Mouse (Mus musculus) thymus, postnatal 14 days (tissue): Measurements from ENCODE around the gene Gm973.

Source experiments
- DNase-seq: peaks from one replicate; pipeline ENCODE4 v3.0.0; 2021

Gm973 gene

GRCm38 (mm10) chr1:59548486-59548885, 32.4 kb downstream of the Gm973 start:
- no peak for DNase-seq

- DNase-seq: no peak
These were observed 33.1 kb downstream of the Gm973 start for GRCm38 (mm10) chr1:59549036-59549675.

DNA sequence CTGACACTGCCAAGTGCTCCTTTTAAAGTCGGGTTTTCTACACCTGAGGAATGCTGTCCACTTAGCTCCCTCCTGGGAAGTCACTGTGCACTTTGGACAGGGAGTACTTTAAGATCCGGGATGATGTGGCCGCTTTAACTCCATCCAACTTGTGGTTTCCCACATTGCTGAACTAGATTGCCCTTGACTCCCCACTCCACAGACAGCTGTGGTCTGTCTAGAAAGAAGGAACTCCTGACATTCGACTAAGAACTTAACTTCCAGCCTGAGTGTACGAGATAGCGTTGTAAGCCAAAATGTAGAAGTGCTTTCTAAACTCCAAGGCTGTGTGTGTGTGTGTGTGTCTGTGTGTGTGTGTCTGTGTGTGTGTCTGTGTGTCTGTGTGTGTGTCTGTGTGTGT, 34.2 kb downstream of the Gm973 start:
- DNase-seq: no peak

DNA sequence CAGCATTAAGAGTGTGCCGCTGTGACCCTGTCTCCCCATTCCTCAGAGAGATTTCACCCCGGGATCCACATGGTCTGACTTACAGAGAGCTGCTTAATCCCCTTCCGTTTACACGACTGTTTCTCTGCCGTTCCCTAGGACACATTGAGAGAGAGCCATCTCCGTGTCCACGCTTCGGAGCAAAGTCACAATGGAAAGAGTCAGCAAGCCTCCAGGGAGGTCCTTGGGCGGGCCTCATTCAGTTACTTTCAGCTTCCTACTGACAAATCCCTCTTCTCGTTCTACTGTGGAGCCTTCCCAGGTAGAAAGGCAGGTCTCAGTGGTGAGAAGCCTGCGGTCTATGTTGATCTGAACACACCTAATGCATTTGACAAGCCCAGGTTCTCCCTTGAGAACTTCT, 34.9 kb downstream of the Gm973 start:
- no peak for DNase-seq

DNA sequence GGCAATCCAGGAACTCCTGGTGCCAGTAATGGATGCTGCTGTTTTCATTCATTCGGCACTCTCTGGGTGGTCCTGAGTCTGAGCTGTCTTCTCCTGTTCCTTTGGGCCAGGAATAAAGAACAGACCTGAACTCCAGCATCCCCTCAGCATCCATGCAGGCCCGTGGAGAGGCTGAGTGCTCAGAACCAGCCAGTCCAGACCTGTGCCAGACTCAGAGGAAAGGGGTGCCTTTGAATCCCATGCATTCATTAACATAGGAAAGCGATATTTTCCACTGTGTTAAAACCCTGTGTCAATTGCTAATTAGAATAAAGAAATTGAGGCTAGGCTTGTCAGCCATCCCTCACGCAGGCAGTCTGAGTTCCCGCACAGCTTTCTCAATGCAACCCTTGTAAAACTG, 37.6 kb downstream of the Gm973 start:
- no peak for DNase-seq

GRCm38 (mm10) chr1:59563581-59563980, 47.5 kb downstream of the Gm973 start:
- no peak for DNase-seq

GRCm38 (mm10) chr1:59565804-59566203, 49.7 kb downstream of the Gm973 start:
- DNase-seq: no peak

GRCm38 (mm10) chr1:59566281-59566680, 50.2 kb downstream of the Gm973 start:
- no peak for DNase-seq

DNA sequence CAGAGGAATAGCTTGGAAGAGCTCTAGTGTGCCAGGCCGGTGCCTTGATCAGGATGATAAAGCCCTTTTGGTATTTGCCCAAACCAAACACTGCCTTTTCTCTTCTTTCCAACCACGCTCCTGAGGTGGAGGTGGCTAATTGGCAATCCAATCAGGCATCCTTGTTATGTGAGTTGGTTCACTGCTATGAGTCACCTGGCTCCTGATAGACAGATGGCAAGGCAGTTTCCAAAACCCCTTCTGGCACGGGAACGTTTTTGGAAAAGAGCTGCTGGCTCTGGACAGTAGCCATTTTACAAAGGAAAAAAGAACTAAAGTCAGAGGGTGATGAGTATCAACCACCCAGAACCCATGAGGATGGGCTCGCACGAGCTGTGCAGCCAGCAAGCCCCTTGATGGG, 50.9 kb downstream of the Gm973 start:
- no peak for DNase-seq

GRCm38 (mm10) chr1:59567521-59567920, 51.5 kb downstream of the Gm973 start:
- DNase-seq: no peak

GRCm38 (mm10) chr1:59568283-59568682, 52.2 kb downstream of the Gm973 start:
- DNase-seq: no peak

DNA sequence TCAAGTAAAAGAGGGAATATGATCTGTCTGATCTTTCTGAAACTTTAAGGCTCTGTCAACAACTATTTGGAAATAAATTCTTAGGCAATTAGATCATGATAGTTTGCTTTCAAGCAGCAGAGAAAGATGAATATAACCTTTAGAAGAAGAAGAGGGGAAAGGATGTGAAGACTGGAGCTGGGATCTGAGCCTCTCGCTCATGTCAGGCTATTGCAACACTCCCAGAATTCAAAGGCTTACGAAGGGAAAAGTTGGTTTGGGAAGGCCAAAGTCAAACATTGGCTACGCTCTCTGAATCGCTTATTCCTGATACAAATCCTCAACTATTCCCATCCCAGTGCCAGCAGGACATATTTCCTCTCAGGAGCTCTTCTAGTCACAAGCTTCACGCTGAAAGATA, 53.2 kb downstream of the Gm973 start:
- DNase-seq: no peak

GRCm38 (mm10) chr1:59570767-59571166, 54.7 kb downstream of the Gm973 start:
- DNase-seq: no peak

DNA sequence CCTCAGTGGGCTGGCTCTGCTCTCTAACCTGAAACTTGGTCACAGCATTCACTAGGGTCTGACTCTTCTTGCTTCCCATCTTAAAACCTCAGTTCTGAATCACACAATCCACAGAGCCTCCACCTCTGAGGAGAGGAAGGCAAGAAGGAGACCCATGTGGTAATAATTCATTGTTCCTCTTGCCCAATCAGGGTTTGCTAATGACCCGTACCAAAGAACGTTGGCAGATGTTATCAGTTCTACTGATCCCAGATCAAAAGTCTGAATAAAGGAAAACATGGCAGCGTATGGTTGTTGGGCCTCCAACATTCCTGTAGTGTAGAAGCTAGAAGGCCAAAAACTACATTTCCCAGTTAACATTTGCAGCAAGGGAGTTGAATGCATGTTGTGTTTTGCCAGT, 55.4 kb downstream of the Gm973 start:
- no peak for DNase-seq

DNA sequence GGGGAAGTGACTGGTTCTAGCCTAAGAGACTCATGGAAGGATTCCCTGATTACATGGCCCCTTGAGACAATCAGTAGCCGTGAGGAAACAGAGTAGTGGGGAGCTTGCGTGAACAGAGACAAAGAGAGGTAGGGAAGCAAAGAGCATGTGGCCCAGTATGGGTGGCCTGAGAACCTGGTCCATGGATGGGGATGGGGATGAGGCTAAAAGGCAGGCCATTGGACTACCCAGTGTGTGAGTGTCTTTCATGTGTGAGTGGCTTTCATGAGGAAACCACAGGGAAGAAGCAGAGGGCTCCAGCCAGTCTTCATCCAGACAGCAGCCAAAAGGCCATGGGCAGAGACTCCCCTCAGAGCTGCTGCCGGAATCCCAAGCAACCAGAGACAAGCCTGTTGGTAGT, 57.8 kb downstream of the Gm973 start:
- no peak for DNase-seq

- no peak for DNase-seq
These were observed 58.5 kb downstream of the Gm973 start for GRCm38 (mm10) chr1:59574262-59575187.

DNA sequence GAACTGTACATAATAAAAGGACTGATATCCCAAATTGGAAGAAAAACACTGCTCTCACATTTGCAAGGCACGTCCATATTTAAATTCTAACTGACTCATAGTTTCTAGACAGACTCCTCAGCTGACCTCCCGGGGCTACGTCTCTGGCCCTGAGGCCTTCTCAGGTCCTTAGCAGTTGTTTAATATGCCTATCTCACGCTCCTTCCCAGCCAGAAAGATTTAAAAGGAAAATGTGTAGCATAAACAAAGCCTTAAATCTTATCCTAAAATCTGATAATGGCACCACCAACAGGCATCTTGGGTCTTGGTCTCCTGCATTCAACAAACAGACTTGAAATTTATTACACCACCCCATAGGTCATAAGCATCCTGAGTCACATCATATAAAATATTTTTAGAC, 62.7 kb downstream of the Gm973 start:
- DNase-seq: no peak

GRCm38 (mm10) chr1:59579327-59579726, 63.3 kb downstream of the Gm973 start:
- no peak for DNase-seq

- no peak for DNase-seq
These were observed 64.2 kb downstream of the Gm973 start for GRCm38 (mm10) chr1:59580131-59580751.

DNA sequence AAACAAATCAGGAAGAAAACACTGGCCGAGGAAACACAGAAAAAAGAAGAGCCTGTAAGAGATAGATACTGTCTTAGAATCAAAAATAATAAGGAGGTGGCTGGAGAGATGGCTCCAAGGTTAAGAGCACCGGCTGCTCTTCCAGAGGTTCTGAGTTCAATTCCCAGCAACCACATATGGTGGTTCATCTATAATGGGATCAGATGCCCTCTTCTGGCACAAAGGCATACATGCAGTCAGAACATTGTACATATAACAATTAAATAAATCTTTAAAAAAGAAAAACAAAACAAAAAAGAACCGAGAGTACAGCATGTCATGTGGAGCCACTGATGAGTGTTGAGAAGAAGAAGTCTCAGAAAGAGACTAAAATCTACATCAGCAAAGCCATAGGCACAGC, 64.8 kb downstream of the Gm973 start:
- DNase-seq: no peak

GRCm38 (mm10) chr1:59584656-59585410, 68.8 kb downstream of the Gm973 start:
- peak; percentile 75 for DNase-seq

- no peak for DNase-seq
These were observed 73.2 kb downstream of the Gm973 start for GRCm38 (mm10) chr1:59589271-59589670.

DNA sequence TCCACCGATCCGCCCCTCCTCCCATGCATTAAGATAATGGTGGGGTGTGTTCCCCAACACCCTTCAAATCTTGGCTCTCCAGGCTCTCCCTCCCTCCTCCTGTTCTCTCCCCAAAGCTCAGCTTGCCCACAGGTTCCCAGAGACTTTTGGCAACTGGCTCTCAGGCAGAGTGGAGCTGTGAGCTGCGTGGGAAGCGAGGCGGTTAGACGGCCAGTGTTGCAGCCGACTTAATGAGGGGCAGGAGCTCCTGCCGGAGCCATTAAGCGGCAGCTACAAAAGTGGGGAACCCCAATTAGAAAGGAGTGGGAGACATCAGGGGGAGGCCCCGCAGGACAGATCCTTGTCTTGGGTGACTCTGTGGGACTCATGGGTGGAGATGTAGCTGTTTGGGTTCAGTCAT, 76.3 kb downstream of the Gm973 start:
- no peak for DNase-seq
